Mouse (Mus musculus): ENCODE measurements around the gene Lcn4. TPM values are rescaled to one million over a fixed set of nuclear protein-coding genes. Genes with fewer than 3 reads are reported as not detected.

Lcn4 gene
- total RNA-seq, 2 experiments from 2014 or later = not detected

GRCm38 (mm10) chr2:26634629-26635488 is 36.2 kb downstream of the Lcn4 start:
- DNase-seq = no peak

GRCm38 (mm10) chr2:26633953-26634530 is 37.0 kb downstream of the Lcn4 start:
- DNase-seq = no peak

GRCm38 (mm10) chr2:26632541-26633395 is 38.3 kb downstream of the Lcn4 start:
- no peak for DNase-seq

- DNase-seq = no peak
Measured at GRCm38 (mm10) chr2:26628792-26629437, 42.2 kb downstream of the Lcn4 start.

- peak; percentile 84 for DNase-seq
Measured at GRCm38 (mm10) chr2:26627921-26628739, 43.0 kb downstream of the Lcn4 start, which contains the start of gene Fam69b. TSS of gene Fam69b (plus strand) at chr2:26628457.

- no peak for DNase-seq
Measured at GRCm38 (mm10) chr2:26626081-26626480, 45.0 kb downstream of the Lcn4 start.

GRCm38 (mm10) chr2:26625419-26625818 is 45.7 kb downstream of the Lcn4 start:
- DNase-seq = no peak

GRCm38 (mm10) chr2:26622984-26623383 is 48.1 kb downstream of the Lcn4 start:
- no peak for DNase-seq

- no peak for DNase-seq
Measured at GRCm38 (mm10) chr2:26621246-26621645, 49.8 kb downstream of the Lcn4 start.

GRCm38 (mm10) chr2:26617928-26618327 is 53.2 kb downstream of the Lcn4 start:
- no peak for DNase-seq

Other genes starting within 250 kb of the Lcn4 start
- 10 to 100 TPM; 52.9 to 57.5 TPM for gene Sec16a, start 226.1 kb downstream of the Lcn4 start, total RNA-seq (2021)
- 10 to 100 TPM; 30.4 to 31.4 TPM for gene Notch1, start 154.6 kb downstream of the Lcn4 start, total RNA-seq (2021)
- 10 to 100 TPM; 55.1 to 56.1 TPM for gene Egfl7, start 91.3 kb downstream of the Lcn4 start, total RNA-seq (2021)
- not detected for gene Gm20532, start 84.6 kb downstream of the Lcn4 start, total RNA-seq (2021)
- 1 to 10 TPM; 1.3 to 2.3 TPM for gene Agpat2, start 66.9 kb downstream of the Lcn4 start, total RNA-seq (2021)
- gene Fam69b, start 42.8 kb downstream of the Lcn4 start, total RNA-seq (2021) = 10 to 100 TPM; 73.2 to 77.5 TPM
- gene Abo, start 193.7 kb upstream of the Lcn4 start, total RNA-seq (2021) = not detected
- 10 to 100 TPM; 24.5 to 25.6 TPM for gene Surf6, start 231.6 kb upstream of the Lcn4 start, total RNA-seq (2021)
- 10 to 100 TPM; 47.8 to 52.6 TPM for gene Med22, start 239.4 kb upstream of the Lcn4 start, total RNA-seq (2021)
- gene Rpl7a, start 239.5 kb upstream of the Lcn4 start, total RNA-seq (2021) = 100 to 1,000 TPM; 242 to 247 TPM
- 10 to 100 TPM; 34.4 to 34.5 TPM for gene Surf2, start 245.1 kb upstream of the Lcn4 start, total RNA-seq (2021)
- 10 to 100 TPM; 93.3 to 97.0 TPM for gene Surf1, start 245.2 kb upstream of the Lcn4 start, total RNA-seq (2021)

Measured in layer of hippocampus, postnatal 36 days (tissue).